Mouse (Mus musculus) ES-E14 (cell line): Measurements from ENCODE around the gene Klhl24.

Source experiments
- CHD2 ChIP-seq: IDR thresholded peaks from 2 replicates; pipeline ENCODE4 v1.6.1; 2014; ENCODE audit warnings: mild to moderate bottlenecking, low read depth, low read length, inconsistent platforms
- HCFC1 ChIP-seq: IDR thresholded peaks from 2 replicates; pipeline ENCODE4 v1.6.1; 2012; ENCODE audit warnings: low read length, inconsistent platforms, borderline replicate concordance; ENCODE audit not compliant: insufficient read depth
- MAFK ChIP-seq: IDR thresholded peaks from 2 replicates; pipeline ENCODE4 v1.6.1; 2014; ENCODE audit warnings: mild to moderate bottlenecking, low read depth, low read length, inconsistent platforms; ENCODE audit not compliant: insufficient read depth
- ZC3H11A ChIP-seq: IDR thresholded peaks from 2 replicates; pipeline ENCODE4 v1.6.1; 2012; ENCODE audit warnings: low read depth, mild to moderate bottlenecking, inconsistent platforms, low read length, borderline replicate concordance
- ZNF384 ChIP-seq: IDR thresholded peaks from 2 replicates; pipeline ENCODE4 v1.6.1; 2012; ENCODE audit warnings: low read depth, low read length, inconsistent platforms

GRCm38 (mm10) chr16:20116069-20116468 lies 18.7 kb downstream of the Klhl24 start:
- no peak for TF ChIP-seq HCFC1
- no peak for TF ChIP-seq ZC3H11A
- no peak for TF ChIP-seq ZNF384
- TF ChIP-seq CHD2 = no peak
- TF ChIP-seq MAFK = no peak
